In the genomic region with DNA sequence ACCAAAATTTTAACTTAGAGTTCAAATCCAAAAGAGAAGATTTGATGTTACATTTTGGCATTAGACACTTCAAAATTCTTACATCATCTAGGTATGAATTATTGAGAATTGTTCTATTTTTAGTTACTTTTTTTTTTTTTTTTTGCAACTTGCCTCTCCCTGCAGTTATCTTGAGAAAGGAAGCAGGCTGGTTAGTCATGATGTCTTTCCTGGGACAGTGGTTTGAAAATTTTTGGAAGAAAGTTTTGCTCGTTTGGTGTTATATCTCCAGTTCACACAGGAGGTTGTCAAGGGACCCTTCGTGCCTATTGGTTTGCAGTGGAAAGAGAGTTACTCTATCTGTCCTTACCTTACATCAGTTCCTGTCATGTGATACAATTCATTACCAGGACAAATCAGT, we compare ENCODE assay signal across 21 mouse cellular contexts.
"Had no signal": no experiment of that assay in that cellular context is flagged by ENCODE, and none has a peak within 500 bp of the region (broad histone marks: within the 10 kb centered on the region; RNA-seq: fewer than 3 reads in every experiment).

No protein-coding gene starts in this region.

- H3K9ac ChIP-seq: kidney, embryonic 15.5 days; limb, embryonic 12.5 days; limb, embryonic 15.5 days; liver, embryonic 14.5 days; liver, postnatal 0 days; lung, embryonic 14.5 days; midbrain, embryonic 12.5 days; midbrain, embryonic 15.5 days; neural tube, embryonic 12.5 days; neural tube, embryonic 15.5 days; stomach, embryonic 15.5 days had no signal

- H3K36me3 ChIP-seq: kidney, embryonic 15.5 days; limb, embryonic 12.5 days; limb, embryonic 15.5 days; midbrain, embryonic 12.5 days; midbrain, embryonic 15.5 days; neural tube, embryonic 15.5 days; stomach, embryonic 15.5 days had no signal

- H3K9me3 ChIP-seq: kidney, embryonic 15.5 days; limb, embryonic 12.5 days; limb, embryonic 15.5 days; midbrain, embryonic 12.5 days; midbrain, embryonic 15.5 days; neural tube, embryonic 12.5 days; neural tube, embryonic 15.5 days; stomach, embryonic 15.5 days had no signal

- H3K27me3 ChIP-seq: kidney, embryonic 15.5 days; limb, embryonic 12.5 days; limb, embryonic 15.5 days; midbrain, embryonic 12.5 days; midbrain, embryonic 15.5 days; neural tube, embryonic 12.5 days; neural tube, embryonic 15.5 days; stomach, embryonic 15.5 days had no signal

- DNase-seq: kidney, adult 8-10 months; kidney, postnatal 10 days; kidney, postnatal 36 days; liver, postnatal 0 days; lung, embryonic 14.5 days; retina, postnatal 1 day; right cerebral cortex, postnatal 25 days; spleen, adult 18-20 months; thymus, postnatal 25 days had no signal

- ATAC-seq: liver, postnatal 0 days; lung, postnatal 0 days; midbrain, embryonic 15.5 days had no signal

- H3K4me1 ChIP-seq: kidney, embryonic 15.5 days; midbrain, embryonic 12.5 days; midbrain, embryonic 15.5 days; neural tube, embryonic 12.5 days; neural tube, embryonic 15.5 days; stomach, embryonic 15.5 days had no signal

- H3K27ac ChIP-seq: kidney, embryonic 15.5 days; limb, embryonic 12.5 days; limb, embryonic 15.5 days; liver, embryonic 14.5 days; macrophage; midbrain, embryonic 12.5 days; midbrain, embryonic 15.5 days; neural tube, embryonic 12.5 days; neural tube, embryonic 15.5 days; stomach, embryonic 15.5 days had no signal

- H3K4me2 ChIP-seq: kidney, embryonic 15.5 days; limb, embryonic 12.5 days; limb, embryonic 15.5 days; liver, embryonic 11.5 days; lung, embryonic 14.5 days; midbrain, embryonic 12.5 days; midbrain, embryonic 15.5 days; neural tube, embryonic 12.5 days; neural tube, embryonic 15.5 days; stomach, embryonic 15.5 days had no signal

- H3K4me3 ChIP-seq: kidney, embryonic 15.5 days; limb, embryonic 12.5 days; limb, embryonic 15.5 days; midbrain, embryonic 12.5 days; midbrain, embryonic 15.5 days; neural tube, embryonic 12.5 days; neural tube, embryonic 15.5 days; stomach, embryonic 15.5 days had no signal
